Mouse (Mus musculus): ENCODE results near the gene Gm8857. TPM values are rescaled to one million over a fixed set of nuclear protein-coding genes. Genes with fewer than 3 reads are reported as not detected.
"Not testable (repeated sequence)": the region's sequence is repeated elsewhere in the genome, so short reads cannot be mapped to it uniquely, and the experiment has no call there.

Gm8857 gene
- total RNA-seq (2021), result not detected

DNA sequence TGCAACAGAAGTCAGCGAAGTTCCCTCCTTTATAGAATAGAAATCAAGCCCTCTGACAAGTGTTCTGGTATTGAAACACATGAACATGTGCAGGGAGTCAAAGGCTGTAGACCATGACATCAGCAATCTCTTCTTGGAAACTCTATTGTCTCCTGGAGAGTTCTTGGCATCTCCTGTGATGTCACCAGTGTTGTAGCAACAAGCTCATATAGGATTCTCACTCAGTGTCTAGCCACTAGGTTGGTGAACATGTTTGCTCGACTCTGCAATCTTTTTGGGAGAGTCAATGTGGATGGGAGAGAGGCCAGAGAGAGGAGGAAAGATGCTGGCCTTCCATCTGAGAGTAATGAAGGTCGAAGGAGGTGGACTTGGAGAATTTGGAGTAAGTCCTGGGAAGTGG, at the start of gene Gm8857, which contains the start of gene Gm8871:
Gene Gm8857 (plus strand): TSS at position 303 of the 400 bp plus-strand sequence.
Gene Gm8871 (plus strand): TSS at position 301 of the 400 bp plus-strand sequence.
- not testable (repeated sequence) for DNase-seq (ENCODE audit: extremely low spot score in 1 of 2, low spot score in 1 of 2)

DNA sequence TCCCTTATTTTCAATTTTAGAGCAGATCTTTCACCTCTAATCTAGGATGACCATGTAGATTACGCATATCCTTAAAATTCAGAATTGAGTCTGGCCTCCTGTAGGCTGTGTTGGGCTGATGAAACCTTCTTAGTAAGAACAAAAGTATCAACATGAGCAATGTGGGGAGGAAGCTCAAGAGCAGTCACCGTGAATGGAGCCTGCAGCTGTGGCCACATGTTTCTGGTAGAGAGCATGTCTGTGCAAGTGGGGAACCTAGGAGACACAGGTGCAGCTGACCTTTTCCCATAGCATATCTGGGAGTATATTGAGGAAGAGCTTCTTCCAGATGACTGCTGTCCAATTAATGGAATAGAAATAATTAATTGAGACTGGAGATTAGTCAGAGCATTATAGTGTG, 5.9 kb downstream of the Gm8857 start:
- DNase-seq (ENCODE audit: extremely low spot score in 1 of 2, low spot score in 1 of 2), result not testable (repeated sequence)

DNA sequence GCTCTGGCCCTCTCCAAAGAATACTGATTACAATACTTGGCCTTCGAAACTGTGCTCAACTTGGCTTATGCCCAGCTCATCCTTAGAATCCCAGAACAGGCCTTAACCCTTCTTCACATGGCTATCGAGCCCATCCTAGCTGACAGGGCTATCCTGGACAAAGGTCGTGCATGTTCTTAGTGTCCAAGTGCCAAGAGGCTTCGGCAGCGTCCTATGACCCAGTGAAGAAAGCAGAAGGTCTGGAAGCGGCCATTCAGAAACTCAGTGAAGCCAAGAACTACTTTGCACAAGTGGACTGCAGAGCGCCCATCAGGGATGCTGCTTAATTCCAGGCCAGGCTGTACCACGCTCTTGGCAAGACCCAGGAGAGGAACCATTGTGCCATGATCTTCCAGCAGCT, 10.4 kb downstream of the Gm8857 start:
- DNase-seq (ENCODE audit: extremely low spot score in 1 of 2, low spot score in 1 of 2), result not testable (repeated sequence)

Other genes starting within 250 kb of the Gm8857 start
- gene Gm8871, start within 50 bp of the Gm8857 start, total RNA-seq (2021), result not detected
- not detected for gene Gm8879, start 179.8 kb downstream of the Gm8857 start, total RNA-seq (2021)
- gene Gm5861, start 235.3 kb downstream of the Gm8857 start, total RNA-seq (2021), result not detected